Mouse (Mus musculus) adrenal gland, postnatal 14 days (tissue): ENCODE results near the gene Plcb4. TPM values are rescaled to one million over a fixed set of nuclear protein-coding genes. Genes with fewer than 3 reads are reported as not detected.

Experiments
- DNase-seq: peaks from one replicate; pipeline ENCODE4 v3.0.0; 2021; ENCODE audit warnings: mixed read lengths
- long read RNA-seq, 2 experiments: library from polyadenylated mRNA; stranded (forward); transcript quantifications; one replicate each; pipeline ENCODE4 v2.0.0; 2021
- total RNA-seq: library from RNA; stranded (reverse); gene quantifications from 2 replicates; pipeline ENCODE4 v1.2.3, GENCODE M21; 2021

Plcb4 gene
- 42.5 and 58.3 TPM in 2 replicates for total RNA-seq
- long read RNA-seq, experiment 1, partial matches to known transcripts = 4 of 7 reads
- long read RNA-seq, experiment 1, other reads (novel, unspliced or antisense) = 3 of 7 reads
- long read RNA-seq, experiment 2, partial matches to known transcripts = 1 of 3 reads
- long read RNA-seq, experiment 2, other reads (novel, unspliced or antisense) = 2 of 3 reads

DNA sequence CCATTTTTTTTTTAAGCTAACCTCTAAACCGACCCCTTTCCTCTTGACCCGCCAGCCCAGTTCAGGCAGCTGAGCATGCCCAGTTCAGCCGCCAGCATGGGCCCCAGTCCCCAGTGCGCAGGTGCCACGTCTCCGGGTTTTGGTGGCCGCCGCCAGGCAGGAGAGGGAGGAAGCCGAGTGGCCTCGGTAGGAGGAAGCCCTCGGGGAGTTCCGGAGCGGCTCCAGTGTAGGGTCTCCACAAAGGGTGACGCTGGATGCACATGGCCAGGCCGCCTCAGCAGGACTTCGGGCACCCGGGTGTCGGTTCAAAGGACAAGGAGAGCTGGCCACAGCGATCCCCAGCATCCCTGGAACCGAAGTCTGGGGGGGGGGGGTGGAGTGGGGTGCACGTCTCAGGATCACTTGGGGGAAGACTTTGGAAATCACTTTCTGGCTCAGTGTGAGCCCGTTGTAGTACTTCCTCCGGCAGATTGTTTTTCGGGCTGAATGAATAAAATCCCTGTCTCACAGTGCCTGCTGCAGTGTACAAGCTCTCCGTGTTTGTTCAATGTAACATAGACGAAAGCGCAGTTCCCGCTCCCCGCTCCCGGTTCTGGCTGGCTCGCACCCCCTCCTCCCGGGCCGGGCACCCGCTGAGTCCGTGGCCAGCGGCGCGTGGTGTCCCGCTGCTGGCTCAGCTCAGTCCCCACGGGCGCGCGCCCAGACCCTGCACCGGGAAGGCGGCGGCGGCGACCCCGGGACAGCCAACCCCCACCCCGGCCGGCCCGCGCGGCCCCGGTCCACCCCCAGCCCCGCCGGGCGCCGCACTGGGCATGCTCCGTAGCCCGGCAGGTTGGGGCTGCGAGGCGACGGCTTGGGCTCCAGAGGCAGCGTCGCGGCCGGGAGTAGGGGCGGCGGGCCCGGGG lies at the start of gene Plcb4:
Plcb4 (plus strand) TSS at position 526 of the 905 bp plus-strand sequence.
- DNase-seq = peak; percentile 94

DNA sequence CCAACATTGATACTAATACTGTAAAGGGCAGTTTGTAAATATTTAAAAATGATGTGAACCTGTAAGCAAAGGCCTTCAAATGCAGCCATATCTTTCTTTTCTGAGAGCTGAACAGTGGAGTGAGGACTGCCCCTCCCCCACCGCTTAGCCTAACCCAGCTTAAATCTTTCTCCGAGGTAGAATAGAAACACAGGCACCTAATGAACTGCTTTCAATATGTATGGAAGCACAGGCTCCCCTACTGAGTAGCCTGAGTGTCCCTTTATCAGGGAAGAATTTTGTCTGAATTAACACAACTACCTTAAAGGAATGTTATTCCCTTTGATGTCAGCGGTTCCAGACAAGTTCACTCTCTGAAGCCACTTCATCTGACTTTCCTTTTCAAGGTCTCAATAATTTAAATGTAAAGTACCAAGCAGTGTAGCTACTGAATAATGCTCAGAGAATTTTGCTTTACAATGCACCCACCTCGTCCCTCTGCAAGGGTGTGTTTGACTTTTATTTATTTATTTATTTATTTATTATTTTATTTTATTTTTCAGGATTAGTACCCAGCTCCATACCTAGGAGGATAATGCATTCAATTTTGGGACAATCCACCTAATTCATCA lies 44.1 kb upstream of the Plcb4 start:
- DNase-seq = no peak

DNA sequence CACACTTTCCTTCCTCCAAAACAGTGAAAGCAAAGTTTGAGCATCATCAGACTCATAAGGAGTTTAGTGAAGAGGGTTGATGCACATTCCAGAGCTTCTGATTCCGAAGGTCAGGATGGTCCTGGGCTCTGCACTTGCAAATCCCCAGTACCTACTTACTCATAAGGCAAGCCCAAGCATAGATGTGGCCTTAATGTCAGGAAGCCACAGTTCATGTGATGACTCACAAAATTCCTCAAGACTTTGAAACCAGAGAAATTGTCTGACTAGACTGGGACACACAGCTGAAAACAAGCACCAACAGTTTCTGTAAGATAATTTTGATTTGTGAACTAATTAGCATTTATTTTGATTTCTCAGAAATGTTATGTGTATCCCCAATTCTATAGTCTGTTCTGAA lies 42.7 kb upstream of the Plcb4 start:
- no peak for DNase-seq

DNA sequence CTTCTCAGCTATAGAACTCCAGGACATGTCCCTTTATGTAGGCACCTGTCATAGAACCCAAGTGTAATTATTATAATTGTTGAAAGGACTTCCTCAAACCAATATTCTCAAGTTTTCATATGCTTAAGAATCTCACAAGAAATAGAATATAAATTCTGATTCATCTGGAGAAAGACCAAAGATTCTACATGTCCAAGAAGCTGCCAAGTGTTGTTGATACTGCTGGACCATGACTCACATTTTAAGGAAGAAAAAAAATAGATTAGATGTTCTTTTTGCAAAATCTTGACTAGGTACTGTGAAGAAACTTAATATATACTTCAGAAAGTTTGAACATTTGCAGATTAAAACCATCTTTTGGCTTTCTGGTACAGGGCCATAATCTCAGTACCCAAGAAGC lies 40.3 kb upstream of the Plcb4 start:
- DNase-seq = no peak

DNA sequence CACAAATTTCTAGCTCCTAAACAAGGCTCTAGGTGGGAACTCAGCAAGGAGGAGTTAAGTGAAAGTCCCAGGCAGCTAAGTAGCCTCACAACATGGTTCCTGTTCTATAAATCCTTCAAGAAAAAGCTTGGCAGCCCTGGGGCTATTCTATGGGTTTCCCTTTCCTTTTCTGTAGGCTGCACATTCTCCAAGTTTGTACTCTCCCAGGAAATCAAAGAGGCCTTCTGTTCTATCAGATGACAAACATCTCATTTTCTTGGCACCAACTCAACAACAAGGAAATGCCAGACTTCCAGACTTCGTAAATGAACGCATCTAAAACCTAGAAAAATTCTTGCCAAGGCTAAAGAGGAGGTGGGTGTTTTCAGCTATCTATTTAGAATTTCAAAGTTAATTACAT lies 38.9 kb upstream of the Plcb4 start:
- DNase-seq = no peak

DNA sequence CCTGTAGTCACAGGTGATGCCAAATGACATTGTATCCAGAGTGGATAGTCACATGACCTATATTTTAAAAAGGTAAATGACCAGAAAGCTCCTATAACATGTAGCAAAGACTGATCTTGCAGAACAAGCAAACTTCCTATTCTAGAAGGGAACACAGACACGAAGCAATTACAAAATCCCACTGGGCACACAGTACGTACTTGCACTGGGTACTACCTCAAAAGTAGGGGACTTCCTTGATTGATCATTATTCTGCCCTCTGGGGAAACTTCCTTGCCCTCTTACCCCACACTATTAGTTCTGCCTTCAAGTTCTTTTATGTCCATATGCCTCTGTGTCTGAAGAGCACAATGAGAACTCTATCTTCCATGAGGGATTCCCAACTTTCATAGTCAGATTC lies 31.0 kb upstream of the Plcb4 start:
- DNase-seq = no peak

DNA sequence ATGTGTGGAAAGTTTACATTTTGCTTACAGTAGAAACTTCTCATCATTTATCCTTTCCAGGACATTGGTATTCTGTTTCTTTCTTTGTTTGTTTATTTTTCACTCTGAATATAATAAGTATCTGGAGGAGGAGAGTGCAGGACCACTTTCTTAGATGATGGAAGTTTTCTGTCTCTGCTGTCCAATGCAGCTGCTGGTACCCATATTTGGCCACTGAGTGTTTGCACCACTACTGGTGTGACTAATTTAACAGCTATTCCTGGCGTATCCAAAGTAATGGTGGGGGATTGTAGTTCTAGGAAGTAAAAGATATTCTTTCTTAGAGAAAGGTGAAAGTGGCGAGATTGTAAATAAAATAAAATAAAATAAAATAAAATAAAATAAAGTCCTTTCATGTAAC lies 21.6 kb upstream of the Plcb4 start:
- DNase-seq = no peak

DNA sequence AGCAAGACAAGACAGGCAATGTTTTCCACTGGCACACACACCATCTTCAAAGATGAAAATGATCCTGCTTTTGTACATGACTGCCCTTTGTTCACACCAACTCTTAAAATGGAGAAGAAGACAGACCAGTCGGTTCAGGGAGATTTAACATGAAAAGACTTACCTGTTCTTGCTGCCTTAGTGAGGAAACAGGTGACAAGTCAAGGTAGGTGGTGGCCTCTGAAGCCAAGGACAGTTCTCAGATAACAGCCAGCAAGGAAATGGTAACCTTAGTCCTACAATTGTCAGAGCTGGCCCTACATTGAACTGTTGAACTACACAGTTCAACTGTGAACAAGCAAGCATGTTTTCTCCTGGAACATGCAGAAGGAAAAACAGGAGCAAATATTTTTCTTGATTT lies 17.8 kb upstream of the Plcb4 start:
- DNase-seq = no peak

DNA sequence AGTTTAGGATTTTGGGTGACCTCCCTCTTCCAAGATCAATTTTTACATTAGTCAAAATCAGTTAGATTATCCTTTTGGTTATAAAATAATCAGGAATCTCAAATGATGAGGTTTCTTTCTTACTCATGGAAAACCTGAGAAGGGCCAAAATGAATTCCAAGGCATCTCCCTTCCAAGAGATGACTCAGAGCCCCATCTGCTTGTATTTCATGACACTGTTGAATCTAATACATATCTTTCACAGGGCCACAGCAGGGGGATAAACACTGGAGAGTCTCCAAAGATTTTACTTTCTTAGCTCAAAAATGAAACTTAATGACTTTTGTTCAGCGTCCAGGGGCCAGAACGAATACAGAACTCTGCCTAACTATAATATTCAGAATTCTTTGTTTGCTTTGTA lies 17.2 kb upstream of the Plcb4 start:
- DNase-seq = no peak

DNA sequence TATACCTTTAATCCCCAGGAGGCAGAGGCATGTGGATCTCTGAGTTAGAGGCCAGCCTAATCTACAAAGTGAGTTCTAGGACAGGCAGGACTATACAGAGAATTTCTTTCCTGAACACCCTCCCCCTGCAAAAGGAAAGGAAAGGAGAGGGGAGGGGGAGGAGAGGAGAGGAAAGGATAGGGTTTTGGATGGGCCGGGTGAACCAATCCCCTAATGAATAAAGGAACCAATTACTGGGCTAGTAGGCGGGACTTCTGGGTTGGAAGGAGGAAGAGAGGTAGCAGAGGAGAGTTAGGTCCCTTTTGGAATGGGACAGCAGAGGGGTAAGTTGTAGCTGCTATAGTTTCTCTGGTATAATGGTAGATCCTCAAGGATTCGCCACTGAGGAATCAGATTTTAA lies 12.6 kb upstream of the Plcb4 start:
- no peak for DNase-seq

DNA sequence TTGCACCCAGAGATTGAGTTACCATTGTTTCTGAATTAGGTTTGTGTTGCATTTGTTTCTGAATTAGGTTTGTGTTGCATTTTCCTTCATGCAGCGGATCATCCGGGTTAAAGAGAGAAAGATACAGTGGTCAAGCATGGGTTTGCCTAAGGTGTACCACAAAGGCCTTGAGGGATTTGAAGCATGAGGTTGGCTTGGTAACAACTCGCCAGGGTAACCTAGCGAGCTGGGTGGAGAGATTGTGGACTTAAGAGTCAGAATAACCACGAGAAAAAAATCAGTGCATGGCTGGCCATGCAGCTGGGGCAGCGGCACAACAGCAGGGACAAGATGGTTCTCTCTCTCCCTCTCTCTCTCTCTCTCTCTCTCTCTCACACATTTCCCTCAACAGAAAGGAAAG lies 12.2 kb upstream of the Plcb4 start:
- no peak for DNase-seq

DNA sequence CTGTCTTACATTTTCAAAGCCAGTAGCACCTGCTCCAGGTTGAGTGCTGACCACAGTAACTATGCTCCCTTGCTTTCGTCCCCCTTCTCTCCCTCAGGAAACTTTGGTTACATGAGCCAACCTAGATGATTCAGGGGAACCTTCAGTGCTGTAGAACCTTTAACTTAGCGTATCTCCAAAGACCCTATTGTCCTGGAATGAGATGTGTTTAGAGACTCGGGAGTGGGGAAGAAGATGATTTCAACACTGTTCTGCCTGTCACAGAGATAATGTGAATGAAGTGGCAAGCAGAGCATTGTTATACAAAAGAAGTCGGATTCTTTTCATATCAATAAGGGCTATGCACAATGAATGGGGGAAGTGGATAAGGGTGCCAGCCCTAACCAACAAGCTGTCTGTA lies 10.8 kb upstream of the Plcb4 start:
- no peak for DNase-seq

DNA sequence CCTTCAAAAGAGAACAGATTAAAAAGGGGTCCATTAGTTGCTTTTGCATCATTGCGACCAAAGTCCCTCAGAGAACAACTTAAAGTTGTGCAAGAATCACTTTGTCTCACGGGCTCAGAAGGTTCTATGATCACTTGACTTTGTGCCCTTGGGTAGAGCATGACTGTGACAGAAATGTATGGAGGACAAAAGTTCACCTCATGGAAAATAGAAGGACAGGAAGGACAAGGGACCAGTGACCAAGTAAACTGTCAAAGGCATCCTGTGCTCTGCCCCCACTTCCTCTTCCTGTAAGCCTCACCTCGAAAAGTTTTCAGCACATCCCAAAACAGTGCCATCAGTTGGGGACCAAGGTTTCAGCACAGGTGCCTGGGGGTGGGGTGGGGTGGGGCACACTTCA lies 7.9 kb upstream of the Plcb4 start:
- no peak for DNase-seq

DNA sequence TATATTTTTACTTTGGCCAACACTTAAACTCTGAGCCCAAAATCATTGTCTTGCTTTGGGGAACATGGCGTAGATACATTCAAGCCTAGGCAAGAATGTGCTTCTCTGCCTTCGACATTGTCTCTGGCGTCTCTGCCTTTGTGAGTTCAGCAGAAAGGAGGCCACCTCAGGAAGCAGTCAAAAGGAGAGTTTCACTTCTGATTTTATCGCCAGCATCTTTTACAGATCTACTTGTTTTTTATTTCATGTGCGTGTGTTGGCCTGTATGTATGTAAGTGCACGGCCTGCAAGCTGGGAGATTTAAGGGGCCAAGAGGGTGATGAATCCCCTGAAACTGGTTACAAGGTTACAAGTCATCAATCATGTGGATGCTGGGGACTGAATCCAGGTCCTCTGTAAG lies 6.8 kb upstream of the Plcb4 start:
- no peak for DNase-seq

DNA sequence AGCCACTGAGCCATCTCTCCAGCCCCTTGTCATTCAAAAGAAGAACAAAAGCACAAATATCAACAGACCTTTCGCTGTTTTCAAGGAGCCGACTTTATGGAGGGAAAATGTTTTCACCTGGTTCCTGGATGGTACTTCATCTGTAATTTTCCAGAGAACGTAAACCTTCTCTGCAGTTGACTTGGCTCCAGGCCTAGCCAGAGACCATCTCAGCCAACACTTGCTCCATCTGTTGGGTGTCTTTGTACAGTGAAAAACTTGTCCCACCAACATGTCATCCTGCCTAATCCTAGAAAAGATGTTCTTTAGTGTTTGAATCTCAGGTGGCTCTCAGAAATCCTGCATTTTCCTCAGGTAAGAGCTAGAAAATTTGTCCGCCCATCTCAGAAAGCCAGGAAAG lies 6.4 kb upstream of the Plcb4 start:
- no peak for DNase-seq

DNA sequence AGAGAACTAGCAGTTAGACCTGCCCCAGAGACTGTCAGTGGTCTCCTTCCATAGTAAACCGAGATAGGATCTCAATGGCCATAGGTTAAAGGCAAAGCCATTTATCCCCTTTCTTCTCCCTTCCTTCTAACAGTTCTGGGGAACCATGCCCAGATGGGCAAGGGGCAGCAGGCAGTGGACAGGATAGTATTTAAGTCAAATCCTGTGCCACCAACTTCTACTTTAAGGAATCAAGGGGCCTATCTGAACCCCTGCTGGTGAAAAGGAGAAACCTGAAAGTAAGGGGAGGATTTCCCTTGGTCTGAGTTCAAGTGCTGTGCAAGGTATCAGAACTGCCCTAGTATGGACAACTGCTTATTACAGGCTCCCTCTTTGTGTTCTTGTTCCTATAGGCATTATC lies 2.9 kb upstream of the Plcb4 start:
- DNase-seq = no peak

DNA sequence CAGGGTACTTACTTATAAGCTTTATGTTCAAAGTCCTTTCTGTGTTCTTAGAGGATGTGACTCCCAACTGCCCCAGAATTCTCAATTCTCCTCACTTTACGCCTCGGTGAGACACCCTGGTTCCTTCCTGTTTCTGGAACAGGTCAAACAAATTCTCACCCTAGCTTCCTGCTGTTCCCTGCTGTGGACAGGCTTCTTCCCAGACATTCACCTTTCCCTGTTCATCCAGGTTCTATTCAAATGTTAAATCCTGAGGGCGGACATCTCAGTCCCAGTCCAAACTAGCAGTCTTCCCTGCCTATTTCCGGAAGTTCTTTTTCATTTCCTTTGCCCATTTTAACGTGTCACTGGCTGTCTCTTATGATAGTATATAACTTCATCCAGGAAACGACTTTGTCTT lies 2.2 kb upstream of the Plcb4 start:
- no peak for DNase-seq

DNA sequence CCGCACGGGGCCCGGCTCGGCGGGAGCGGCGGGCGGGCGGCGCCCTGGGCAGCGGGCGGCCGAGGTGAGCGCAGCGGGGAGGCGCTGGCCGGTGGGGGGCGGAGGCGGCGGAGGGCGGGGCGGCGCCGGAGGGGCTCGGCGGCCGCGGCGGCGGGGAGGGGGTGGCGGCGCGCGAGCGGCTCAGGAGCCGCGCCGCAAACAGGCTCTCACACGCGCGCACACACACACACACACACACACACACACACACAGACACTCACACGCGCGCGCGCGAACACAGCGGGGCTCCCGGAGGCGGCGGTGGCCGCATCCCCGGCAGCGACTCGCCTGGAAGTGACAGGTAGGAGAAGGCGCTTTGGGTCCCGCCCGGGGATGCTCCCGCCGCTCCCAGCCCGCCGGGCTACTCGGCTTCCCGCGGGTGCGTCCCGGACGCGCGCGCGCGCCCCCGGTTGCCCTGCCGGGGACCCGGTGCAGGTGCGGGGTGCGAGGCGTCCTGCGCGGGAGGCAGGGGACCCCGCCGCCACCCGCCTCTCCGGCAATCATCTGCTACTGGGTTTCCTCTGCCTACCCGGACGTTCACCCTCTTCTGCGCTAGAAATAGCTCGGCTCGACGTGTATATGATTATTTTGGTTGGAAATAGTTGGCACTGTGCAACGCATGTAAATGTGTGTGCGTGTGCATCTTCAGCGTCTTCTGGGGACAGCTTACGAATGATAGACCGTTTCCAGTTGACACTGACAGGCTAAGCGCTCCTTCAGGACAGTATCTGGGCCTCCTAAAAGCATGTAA lies 775 bp downstream of the Plcb4 start:
- peak; percentile 78 for DNase-seq

DNA sequence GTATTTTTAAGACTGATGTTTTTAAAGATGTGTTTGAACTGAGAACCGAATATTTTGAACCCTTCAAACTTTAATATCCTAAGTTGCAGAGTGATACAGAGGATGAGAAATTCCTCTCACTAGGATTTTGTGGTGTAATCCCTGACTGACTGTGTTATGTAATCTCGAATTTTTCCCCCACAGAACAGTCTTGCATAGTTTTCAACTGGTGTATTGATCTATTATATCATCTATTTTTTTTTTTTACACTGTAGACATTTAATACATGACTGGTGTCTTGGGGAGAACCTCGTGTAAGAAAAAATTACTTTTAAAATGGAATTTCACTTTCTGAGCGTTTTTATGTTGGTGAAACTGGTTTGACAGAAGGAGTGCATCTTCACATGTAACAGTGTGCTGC lies 2.0 kb downstream of the Plcb4 start:
- no peak for DNase-seq

DNA sequence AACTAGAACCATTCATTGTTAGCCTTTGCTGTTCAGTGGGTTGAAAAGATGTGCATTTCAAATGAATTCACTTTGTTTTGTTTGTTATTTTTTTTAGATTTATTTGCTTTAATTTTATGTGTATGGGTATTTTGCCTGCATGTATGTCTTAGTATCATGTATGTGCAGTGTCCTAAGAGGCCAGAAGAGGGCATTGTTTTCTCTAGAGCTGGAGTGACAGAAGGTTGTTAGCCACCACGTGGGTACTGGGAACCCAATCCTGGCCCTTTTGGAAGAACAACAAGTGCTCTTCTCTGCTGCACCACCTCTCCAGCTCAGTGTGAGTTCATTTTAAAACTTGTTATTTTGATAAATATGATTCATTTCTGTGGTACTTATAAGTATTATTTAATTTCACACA lies 5.0 kb downstream of the Plcb4 start:
- DNase-seq = no peak

DNA sequence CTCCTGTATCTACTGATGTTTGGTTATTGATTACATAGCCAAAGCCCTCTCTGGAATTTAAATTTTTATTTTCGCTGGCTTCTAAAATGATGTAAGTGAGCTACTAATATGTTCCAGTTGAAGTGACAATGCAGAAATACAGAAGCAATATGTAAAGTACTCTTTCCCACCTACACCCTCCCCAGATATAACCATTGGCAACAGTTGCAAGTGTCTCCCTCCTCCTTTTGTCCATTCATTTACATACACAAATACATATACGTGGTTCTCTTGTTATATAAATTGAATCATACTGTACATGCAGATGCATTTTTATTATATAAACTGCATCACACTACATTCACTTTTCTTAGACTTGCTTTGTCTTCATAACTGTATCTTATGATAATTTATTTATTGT lies 8.7 kb downstream of the Plcb4 start:
- no peak for DNase-seq

DNA sequence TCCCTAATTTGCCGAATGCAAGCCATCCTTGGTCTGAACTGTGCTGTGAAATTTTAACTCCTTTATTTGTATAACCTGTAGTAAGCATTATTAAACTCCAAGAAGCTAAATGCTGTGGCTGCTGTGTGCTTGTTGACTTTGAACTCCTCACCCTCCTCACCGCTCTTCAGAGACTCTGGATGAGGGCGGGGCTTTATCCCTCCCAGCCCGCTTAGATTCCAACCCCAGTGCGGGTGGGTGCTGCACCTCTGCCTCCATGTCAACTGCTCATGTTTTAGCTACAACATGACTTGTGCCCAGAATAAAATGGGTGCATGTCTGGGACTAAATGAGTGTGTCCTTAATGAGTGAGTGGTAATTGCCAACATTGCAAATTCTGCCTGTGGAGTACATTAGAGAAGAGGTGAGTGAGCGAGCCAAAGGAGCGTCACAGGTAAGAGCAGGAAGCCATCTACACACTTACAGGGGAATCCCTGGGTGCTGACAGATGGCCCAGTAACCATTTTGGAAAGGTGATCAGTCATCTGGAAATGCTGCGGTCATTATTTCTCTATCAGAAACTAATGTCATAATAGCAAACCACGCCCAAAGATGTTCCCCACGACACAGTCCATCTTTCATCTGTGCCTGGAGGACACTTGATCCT lies 13.8 kb downstream of the Plcb4 start:
- DNase-seq = no peak
